Comparison of ENCODE assay signal across 23 mouse cellular contexts in genomic region chr6:137606541-137606940, GRCm38 (mm10).
"Had no signal": no experiment of that assay in that cellular context is flagged by ENCODE, and none has a peak within 500 bp of the region (broad histone marks: within the 10 kb centered on the region; RNA-seq: fewer than 3 reads in every experiment).

No protein-coding gene starts in this region.

- H3K4me2 ChIP-seq: heart, embryonic 12.5 days; hindbrain, embryonic 13.5 days; hindbrain, embryonic 15.5 days; limb, embryonic 12.5 days; liver, embryonic 11.5 days; liver, embryonic 13.5 days had no signal

- H3K27me3 ChIP-seq: heart, embryonic 12.5 days; hindbrain, embryonic 13.5 days; hindbrain, embryonic 15.5 days; liver, embryonic 13.5 days had no signal

- ATAC-seq: hindbrain, postnatal 0 days had no signal

- H3K4me1 ChIP-seq: heart, embryonic 10.5 days; heart, embryonic 12.5 days; hindbrain, embryonic 13.5 days; hindbrain, embryonic 15.5 days; limb, embryonic 10.5 days had no signal

- H3K27ac ChIP-seq: gastrocnemius, adult 2 months; heart, adult 2 months; heart, embryonic 10.5 days; hindbrain, embryonic 13.5 days; hindbrain, embryonic 15.5 days; hindbrain, postnatal 0 days; layer of hippocampus, adult 2 months; left cerebral cortex, adult 2 months; limb, embryonic 10.5 days; limb, embryonic 12.5 days; liver, embryonic 13.5 days had no signal

- DNase-seq: gastrocnemius, adult 2 months; gastrocnemius, postnatal 10 days; gastrocnemius, postnatal 25 days; heart, adult 2 months; heart, postnatal 10 days; heart, postnatal 36 days; kidney, adult 18-20 months; kidney, adult 8-10 months; kidney, postnatal 10 days; kidney, postnatal 25 days; kidney, postnatal 4 days; liver; liver, embryonic 13.5 days had no signal

- H3K9me3 ChIP-seq: heart, embryonic 10.5 days; heart, embryonic 12.5 days; hindbrain, embryonic 13.5 days; hindbrain, embryonic 15.5 days; limb, embryonic 10.5 days; limb, embryonic 12.5 days; liver, embryonic 13.5 days had no signal

- H3K36me3 ChIP-seq: hindbrain, embryonic 13.5 days; hindbrain, embryonic 15.5 days; limb, embryonic 10.5 days; limb, embryonic 12.5 days; liver, embryonic 13.5 days had no signal

- H3K4me3 ChIP-seq: gastrocnemius, adult 2 months; heart, adult 2 months; heart, embryonic 10.5 days; heart, embryonic 12.5 days; hindbrain, embryonic 13.5 days; hindbrain, embryonic 15.5 days; layer of hippocampus, adult 2 months; left cerebral cortex, adult 2 months; limb, embryonic 10.5 days; limb, embryonic 12.5 days; liver, embryonic 13.5 days had no signal

- H3K9ac ChIP-seq: heart, embryonic 12.5 days; hindbrain, embryonic 13.5 days; hindbrain, embryonic 15.5 days; limb, embryonic 12.5 days; liver, embryonic 13.5 days had no signal
